Mouse (Mus musculus) cerebellum, postnatal 14 days (tissue): ENCODE measurements around the gene Miga2.

ENCODE experiments used
- DNase-seq, 2 experiments: peaks; one replicate each; pipeline ENCODE4 v3.0.0; 2021; ENCODE audit warnings: mixed read lengths in 2 of 2

The Miga2 gene

GRCm38 (mm10) chr2:30429156-30429555 is 65.1 kb downstream of the Miga2 start:
- no peak for DNase-seq
